Mouse (Mus musculus) yolk sac, embryonic 10.5 days (tissue): Measurements from ENCODE around the gene Actr3.

Experiments
- DNase-seq: peaks from one replicate; pipeline ENCODE4 v3.0.0-alpha.2; 2017; ENCODE audit warnings: low spot score

The Actr3 gene

DNA sequence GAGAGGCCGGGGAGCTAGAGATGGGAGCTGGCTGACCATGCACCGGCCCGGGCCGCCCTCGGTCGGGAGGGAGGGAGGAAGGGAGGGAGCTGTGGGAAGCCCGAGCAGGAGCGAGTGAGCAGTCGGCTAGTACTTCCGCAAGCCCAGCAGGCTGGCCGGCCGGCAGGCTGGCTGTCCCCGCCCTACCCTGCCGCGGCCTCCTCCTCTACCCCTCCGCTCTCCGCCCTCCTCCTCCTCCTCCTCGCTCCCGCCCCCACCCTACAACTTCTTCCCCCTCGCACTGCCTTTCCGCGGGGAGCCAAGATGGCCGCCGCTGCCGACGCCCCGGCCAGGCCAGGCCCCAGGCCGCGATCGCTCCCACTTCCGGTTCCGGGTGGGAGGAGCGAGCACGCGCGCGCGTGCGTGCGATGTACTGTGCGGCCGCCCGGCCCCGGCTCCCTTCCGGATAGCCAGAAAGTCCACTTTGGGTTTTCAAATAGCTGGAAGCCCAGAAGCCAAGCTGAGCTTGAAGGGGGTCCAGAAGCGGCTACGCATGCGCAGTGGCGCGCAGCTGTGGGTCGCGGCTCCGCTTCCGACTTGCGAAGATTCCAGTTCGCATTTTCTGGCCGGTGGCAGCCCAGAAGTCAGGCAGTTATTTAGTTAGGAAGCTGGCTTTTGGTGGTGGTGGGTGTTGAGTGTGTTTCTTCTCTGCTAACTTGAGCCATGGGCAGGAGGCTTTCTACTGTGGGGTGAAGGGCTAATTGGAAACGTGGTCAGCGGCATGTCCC lies at the start of gene Actr3:
Gene Actr3 (minus strand): TSS at position 359 of the 767 bp plus-strand sequence.
- DNase-seq = peak; percentile 100

DNA sequence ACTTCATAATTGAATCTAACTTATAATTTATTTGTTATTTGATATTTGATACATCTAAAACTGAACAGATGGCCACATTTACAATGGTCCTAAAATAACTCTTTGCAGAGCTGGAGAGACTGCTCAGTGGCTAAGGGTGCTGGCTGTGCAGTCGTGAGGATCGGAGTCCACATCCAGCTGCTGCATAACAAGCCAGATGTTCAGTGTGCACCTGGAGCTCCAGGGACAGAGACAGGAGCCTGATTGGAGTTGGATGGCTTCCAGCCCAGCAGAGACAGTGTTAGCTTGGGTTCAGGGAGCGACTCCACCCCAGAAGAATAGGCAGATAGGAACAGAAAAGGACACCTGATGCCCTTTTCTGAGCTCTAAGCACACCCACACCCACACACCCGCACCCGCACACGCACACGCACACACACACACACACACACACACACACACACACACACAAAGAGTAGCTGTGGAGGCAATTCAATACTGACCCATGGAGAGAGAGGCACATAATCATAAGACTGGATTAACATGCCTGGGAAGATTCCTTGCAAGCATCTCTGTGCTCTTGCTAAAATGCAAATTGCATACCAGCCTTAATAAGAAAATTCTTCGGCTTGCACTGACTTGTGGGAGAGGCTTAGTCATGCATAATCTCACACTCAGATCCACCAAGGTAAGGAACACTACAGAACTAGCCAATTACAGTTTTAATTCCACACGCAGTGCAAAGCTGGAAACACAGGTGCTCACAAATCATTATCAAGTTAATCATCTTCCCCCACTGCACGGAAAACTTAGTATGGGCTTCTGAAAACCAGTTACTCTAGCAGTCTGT lies 47.1 kb upstream of the Actr3 start:
- no peak for DNase-seq

DNA sequence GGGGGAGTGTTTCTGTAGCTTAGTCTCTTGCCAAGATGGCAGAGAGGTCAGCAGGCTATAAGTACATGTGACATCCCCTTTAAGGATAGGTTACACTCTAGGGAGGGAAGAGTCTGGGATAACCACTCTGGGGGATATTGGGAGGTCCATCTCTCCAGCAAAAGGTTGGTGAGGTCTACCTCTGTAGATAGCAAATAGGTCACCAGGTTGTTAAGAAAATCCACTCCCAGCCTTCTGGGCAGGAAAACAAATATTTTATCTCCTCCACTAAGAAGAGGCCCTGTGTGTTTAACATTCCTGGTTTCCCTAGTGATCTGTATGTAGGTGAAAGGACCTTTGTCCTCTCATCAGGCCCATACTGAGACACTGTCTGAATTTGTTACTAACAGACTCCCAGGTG lies 46.3 kb upstream of the Actr3 start:
- DNase-seq = peak; percentile 65

DNA sequence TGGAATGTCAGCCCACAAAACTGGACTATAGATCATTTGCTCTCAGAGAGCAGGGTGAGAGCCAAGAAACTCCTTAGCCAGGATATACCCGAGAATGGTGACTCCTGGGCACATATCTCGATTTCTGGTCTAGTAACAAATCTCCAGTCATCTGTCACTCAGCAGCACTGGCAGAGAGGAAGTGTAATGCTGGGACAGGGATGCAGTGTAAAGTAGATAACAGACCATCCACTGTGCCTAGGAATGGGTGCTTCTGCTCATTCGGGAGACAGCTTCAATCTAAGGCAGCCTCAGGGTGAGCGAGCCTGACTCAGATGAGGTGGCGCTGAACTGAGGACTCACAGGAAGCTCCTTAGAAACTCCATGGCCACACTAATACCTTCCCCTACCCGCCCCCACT lies 43.1 kb upstream of the Actr3 start:
- no peak for DNase-seq

DNA sequence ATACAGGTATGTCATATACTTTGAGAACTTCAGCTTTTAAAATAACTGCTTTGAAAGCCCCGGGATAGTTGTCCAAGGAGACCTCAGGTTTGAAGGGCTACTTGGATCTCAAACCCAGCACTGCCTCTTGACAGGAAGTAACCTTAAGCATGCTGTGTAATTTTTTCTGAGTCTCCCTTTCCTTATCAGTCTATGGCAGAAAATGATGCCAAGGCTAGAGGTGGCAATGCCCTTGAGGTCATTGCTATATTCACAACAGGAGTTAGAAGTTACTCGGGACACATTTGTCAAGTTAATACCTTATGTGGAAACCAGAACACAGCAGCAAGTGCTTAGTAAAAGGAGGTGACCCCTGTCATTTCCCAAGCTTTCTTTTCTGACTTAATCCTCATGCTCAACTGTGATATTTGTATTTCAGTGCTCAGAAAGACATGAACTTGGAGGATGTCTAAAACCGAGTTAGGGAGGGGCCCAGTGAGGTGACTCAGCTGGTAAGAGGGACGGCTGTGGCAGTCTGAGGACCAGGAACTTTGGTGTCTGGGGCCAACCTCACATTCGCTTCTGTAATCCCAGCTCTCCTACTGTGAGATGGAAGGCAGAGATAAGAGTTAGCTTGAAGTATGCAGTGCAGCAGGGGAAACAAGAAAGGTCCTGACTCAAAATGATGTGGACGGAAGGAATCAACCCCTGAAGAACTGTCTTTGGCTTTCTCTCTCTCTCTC lies 40.6 kb upstream of the Actr3 start:
- DNase-seq = no peak

DNA sequence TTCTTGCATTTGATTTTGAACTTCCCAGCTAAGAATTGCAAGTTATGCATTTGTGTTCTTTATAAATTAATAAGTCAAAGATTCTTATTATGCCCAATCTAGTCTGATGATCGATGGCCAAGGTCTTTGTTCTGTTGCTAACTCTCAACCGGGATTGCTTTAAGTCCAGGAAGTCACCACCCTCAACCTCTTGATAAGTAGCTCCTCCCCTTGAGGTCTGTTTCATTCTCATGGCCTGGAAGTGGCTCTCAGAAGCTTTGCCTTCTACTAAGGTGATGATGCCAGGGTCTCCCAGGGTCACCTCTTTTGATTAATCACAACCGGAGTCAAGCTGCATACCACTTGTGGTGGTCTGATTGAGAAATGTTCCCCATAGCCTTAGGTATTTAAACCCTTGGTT lies 38.3 kb upstream of the Actr3 start:
- DNase-seq = no peak

DNA sequence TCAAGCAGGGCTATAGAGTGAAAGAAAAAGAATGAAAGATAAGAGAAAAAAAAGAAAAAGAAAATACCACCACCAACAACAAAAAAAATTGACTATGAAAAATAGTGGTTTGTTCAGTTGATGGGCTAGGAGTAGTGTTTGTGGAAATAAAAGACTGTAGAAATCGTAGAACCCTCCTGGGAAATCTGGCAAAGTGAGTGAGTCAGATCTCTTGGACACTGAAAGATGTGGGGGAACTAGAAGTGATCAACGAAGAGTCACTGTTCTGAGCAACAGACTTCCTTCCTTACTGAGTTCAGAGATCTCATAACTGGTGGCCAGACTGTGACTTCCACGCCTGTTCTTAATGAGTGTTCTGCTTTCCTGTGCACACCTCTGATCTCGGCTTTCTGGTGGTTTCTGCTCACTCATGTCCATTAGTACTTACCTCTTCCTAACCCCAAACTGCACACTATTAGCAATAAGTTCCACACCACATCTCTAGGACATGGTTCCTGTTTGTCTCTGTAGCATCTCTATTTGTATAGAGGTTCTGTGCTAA lies 37.7 kb upstream of the Actr3 start:
- no peak for DNase-seq

DNA sequence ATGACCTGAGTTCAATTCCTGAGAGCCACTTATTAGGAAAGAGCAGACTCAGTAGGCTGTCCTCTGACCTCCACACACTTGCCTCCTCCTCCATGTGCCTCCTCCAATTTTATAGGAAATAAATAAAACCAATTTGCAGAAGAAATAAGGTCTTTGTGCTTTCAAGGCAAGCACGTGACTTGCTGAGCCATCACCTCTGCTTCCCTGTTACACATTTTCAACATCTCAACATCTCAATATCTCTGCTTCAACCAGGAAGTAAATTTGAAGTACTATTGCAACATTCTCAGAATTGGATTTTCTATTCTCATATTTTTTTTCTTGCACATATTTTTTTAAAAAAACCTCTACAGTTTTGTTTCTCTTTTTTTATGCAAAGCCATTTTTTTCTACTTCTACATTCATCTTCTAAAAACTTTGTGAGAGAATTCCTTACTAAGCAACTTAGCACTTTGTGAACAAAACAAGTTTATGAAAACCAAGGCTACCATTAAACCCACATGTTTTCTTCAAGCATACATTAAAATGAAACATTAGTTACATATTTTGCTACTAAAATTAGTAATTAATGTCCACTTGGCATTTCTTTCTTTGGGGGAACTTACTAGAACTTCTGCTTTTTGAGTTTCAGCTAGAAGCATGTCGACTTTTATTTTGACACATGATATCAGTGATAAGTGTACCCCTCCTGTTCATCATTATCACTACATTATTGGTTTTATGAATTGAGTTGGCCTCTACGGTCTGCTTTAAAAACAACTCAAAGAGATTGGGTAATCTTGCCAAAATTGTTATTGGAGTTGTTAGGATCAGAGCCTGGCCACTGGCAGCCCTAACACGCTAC lies 35.5 kb upstream of the Actr3 start:
- no peak for DNase-seq

DNA sequence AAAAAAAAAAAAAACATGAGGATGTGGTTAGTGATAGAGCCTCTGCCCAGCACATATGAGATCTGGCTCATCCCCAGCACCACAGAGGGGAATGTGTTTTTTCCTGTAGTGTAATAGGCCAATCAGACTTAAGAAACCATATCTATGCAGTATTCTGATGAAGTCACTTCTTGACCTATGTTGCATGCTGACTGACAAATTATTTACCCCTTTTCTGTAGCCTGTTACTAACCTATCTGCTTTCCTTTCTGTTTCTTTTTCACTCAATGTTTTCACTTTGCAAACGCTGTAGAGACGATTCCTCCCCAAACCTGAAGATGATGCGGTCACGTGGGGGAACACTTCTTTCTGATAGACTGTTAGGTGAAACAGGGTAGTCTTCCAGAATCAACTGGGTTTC lies 32.4 kb upstream of the Actr3 start:
- no peak for DNase-seq

DNA sequence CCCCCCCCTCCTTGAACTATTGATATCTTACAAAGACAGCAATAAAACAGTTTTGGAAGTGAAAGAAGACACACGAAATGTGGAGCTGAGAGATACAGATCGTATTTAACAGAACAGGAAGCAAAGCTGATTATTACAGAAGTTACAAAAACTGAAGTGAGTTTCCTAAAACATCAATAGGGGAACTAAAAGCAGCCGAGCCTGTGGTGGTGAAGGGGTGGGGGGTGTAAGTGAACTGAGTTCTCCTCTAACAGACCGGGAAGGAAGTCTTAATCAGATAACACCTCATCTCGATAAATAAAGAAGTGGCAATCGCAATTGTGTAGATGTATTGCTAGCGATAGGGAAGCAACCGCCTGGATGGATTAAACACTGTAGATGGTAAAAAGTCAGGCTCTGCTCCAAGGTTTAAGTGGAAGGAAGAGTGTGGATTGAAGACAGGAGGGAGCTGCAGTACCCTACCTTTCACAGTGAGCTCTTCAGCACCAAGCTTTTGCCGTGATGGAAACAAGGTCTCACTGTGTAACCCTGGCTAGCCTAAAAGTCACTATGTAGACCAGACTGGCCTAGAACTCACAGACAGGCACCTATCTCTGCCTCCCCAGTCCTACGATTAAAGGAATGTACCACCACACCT lies 31.2 kb upstream of the Actr3 start:
- no peak for DNase-seq

DNA sequence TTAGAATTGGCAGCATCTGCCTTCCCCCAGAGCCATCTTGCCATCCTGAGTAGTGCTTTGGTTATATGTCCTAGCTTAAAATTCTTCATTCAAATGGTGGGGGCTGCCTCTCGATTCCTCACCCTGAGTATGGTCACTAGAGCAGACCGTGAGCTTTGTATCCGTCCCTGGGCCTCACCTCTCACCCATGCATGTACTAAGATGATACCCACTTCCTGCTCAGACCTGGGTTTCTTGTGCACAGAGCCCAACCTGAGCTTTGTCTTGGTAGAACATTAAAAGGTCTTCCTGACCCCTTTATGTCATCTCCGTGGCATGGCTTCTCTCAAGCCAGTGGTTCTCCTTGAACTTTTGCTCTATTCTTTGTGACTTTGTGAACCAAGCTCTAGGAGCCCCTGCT lies 28.5 kb upstream of the Actr3 start:
- no peak for DNase-seq

DNA sequence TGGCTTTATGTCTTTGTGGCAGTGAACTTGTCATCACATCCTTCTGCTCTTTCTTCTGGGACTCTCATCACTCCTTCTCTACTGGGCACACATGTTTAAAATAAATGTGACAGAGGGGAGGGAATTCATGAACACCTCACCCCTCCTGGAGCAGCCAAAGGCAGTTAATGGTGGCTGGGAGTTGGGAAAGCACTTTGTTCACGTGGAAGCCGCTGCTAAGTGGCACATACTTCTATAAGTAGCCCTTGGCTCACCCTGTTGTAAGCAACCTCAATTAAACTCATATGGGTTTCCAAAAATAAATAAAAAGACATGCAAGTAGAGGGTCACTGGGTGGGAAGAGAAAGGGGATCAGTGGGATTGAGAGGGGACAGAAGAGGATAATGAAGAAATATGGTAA lies 27.8 kb upstream of the Actr3 start:
- DNase-seq = no peak

DNA sequence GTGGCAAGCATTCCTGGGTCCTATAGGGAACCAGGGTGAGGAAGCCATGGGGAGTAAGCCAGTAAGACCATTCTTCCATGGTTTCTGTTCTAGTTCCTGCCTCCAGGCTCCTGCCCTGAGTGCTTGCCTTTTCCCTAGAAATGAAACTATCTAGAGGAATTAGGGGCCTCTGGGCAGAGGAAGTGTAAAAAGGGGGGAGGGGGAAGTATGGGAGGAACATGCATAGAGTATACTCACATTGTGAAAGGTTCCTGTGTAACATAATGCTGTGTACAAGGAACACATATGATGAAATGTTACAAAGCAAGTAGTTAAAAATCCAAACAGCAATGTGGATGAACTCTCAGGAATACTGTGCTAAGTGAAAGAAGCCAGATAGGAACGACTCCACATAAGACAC lies 27.4 kb upstream of the Actr3 start:
- no peak for DNase-seq

DNA sequence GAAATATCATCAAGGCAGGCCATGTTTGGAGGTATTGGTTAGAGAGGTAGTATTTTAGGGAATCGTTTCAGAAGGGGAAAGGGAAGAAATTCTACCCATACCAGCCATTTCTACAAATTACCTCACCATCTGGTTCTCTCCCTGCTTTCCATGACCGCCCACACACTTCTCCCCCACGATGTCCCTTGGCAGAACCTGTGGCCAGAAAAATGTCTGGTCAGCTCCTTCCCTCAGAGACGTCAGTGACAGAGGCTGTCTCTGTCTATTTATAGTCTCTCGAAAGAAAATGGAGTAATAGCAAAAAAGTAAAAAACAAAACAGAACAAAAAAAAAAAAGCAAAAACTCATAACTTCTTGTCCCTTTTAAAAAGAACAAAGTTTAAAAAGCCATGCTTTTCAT lies 23.0 kb upstream of the Actr3 start:
- DNase-seq = no peak

DNA sequence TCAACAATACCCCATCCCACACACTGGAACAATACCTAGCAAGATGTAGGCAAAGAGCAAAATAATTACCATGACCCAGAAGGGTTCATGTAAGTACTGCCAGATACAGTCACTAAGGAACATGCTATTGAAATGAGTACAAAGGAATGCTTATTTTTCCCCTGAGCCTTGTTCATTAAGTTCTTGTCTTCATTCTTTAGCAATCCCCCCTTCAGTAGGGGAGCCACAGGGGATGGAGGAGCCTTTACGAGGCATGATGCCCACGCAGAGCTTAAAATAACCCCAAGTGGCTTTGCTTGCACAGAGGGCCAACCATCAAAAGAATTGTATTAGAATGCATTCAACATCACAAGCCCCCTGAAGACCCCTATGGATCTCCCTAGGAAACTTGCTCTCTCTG lies 19.6 kb upstream of the Actr3 start:
- no peak for DNase-seq

DNA sequence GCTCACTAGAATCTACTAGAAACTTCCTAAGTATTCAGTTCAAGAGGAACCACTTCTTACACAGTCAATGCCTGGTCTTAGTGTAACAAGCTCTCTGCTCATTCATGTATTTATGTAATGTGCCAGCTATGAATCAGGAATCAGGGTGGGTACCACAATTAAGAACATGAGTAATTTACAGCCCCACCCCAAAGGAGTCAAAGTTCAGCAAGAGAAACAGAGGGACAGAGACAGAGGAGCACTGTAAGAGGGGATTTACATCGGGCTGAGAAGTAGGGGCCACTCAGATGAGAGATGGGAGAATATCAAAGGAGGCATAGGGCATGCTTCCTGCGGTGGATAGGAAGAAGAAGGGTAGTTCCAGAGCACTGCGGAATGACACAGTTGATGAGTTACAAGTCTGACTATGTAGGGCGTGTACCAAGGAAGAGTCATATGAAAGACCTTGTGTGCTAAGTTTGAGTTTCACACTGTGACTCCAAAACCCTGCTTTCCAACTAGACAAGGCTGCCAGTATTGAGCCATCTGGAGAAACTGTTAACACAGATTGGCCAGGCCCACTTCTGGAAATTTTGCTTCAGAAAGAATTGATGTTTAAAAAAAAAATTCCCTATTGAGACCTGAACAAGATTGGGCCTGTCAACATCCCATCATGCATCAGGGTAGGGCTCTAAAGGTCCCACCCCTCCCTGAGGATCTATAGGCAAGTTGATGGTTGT lies 14.9 kb upstream of the Actr3 start:
- DNase-seq = no peak

DNA sequence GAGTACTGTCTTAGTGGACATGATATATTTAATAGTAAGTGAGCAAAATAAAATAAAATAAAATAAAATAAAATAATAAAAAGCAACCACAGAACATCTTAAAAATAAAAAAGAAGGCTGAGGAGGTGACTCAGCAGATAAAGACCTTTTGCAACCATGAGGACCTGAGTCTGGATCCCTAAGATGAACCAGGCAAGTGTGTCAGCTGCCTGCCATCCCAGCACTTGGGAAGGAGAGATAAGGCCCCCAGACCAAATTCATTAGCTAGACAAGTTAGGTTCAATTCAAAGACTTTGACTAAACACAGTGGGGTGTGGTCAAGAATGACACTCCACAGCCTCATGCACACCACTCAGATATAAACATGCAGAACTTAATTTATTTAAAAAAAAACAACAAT lies 12.4 kb upstream of the Actr3 start:
- no peak for DNase-seq

DNA sequence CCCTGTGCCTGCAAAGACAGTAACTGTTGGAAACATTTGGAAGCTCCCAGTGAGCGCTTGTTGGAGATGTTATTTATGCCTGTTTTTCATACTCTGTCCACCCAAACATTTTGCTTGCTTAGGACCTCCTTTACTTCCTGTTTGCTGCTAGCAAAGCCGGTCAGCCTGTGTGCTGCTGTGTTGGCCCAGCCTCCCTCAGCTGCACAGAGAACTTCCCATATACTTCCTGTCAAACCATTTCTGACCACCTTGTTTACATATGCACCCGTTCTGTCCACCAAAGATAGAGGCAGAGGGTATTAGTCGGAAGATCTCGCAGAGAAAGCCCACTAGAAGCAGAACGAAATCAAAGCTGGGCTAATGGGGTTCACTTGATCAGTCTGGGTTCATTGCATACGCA lies 6.2 kb upstream of the Actr3 start:
- DNase-seq = no peak

DNA sequence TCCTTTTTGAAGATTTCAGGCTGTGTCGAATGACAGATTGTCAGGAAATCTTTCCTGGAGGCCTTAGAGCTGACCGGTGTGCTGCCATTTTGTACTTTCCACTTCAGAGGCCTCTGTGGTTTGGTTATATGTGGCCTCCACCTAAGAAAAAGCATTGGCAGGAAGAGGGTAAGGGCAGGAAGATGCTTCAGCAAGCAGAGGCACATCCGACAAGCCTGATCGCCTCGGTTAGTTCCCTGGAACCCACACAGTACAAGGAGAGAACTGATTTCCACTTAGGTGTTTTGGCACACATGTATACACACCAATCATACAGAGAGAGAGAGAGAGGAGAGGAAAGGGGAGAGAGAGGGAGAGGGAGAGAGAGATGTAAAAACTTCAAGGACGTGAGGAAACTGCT lies 5.7 kb upstream of the Actr3 start:
- no peak for DNase-seq

DNA sequence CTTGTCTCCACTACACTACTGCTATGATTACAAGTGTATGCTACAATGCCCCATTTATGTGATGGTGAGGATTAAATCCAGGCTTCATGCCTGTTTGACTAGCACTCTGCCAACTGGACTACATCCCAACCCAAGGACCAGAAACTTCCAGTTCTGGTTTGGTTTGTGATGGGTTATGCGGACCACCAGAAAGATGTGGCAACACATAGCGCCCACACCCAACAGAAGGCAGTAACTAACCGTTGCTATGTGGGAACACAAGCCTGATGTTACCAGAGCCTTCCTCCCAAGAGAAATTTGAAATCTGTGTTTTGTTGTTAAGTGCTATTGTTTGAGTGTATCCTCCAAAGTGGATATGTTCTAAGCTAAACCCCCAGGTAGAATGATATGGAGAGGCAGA lies 4.0 kb upstream of the Actr3 start:
- DNase-seq = no peak

DNA sequence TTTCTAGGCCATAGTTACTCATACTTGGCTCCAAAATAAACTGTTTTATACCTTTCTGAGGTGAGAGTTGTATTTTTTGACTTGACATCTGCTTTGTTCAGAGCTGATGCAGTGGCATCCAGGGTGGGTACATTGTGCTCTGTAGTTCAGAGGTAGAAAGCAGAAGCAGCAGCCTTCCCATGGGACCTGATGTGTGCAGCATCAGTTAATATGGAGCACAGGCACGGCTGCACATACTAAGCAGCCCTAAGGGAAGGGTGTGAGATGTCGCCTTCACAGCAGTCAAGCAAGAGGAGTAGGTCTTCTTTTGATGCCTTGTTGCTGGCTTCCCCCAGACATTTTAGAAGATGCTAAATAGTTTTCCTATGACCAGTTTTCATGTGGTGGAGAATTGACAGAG lies 3.3 kb upstream of the Actr3 start:
- DNase-seq = no peak
